Mouse (Mus musculus): ENCODE data around the gene Hoxa9.

DNA sequence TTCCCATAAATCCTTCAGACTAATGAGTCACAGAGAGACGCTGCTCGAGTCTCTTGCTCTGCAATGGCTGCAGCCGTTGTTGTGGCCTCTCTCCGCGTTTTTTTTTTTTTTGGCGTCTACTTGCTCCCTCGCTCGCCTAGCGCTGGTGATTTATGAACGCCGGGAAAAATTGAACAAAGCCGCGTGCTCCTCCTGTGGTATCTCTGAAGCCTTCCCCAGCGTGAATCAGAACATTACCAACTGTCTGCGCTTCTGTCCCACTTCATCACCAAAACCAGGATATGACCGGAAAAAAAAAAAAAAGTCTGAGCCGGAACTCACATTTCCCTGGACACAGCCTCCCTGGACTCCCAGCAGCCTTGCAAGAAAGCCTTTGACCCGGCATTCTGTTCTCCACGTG, 45.7 kb downstream of the Hoxa9 start:
- TF ChIP-seq CTCF (IDR thresholded peaks at IDR 0.05; ENCODE audit: low read depth), result no peak
- TF ChIP-seq EP300 (IDR thresholded peaks at IDR 0.05; ENCODE audit: low read depth), result no peak
